Mouse (Mus musculus): ENCODE measurements around the gene Usp32.

GRCm38 (mm10) chr11:84939508-84940053 is 200.4 kb downstream of the Usp32 start:
- TF ChIP-seq POLR2A (IDR thresholded peaks at IDR 0.05; ENCODE audit: borderline replicate concordance, insufficient read depth, low read length) (no peak), CTCF (IDR thresholded peaks at IDR 0.05; ENCODE audit: borderline replicate concordance, insufficient read depth, low read depth, low read length) (no peak)
